10 mouse cellular contexts compared by ENCODE assay signal in the genomic region with DNA sequence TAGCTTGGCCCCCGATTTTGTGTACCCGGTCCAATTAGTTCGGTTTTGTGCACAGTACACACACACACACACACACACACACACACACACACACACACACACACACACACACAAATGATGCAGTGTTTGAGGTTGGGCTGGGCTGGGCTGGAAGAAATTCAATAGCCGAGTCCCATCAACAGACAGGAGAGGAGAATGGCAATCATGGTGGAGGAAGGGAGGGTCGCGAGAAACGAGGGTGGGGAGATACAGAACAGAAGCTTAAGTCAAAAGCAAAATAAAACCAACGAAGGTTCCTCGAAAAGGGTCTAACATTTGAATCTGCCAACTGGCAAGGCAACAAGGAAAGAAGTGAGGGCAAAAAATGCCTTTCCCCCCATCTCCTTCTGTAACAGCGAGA. TPM values are rescaled to one million over a fixed set of nuclear protein-coding genes. Genes with fewer than 3 reads are reported as not detected.
A peak's percentile ranks its signal among the peaks of the same experiment; 100 is the strongest.
DNase-seq lines count a peak whose midpoint lies in the region; ATAC-seq and TF ChIP-seq lines count a peak whose summit lies in the region.
"Had no signal": no experiment of that assay in that cellular context is flagged by ENCODE, and none has a peak within 500 bp of the region (broad histone marks: within the 10 kb centered on the region; RNA-seq: fewer than 3 reads in every experiment).

No protein-coding gene starts in this region.

- H3K4me3 ChIP-seq in lung, embryonic 14.5 days (ENCODE audit: low read depth, low read length), result no peak overlapping the region
- peak overlapping the region; percentile 52; the same call in 1 of the 2 replicates for H3K4me3 ChIP-seq in embryonic facial prominence, embryonic 15.5 days (replicated peaks)
- peak overlapping the region; percentile 57 for H3K4me3 ChIP-seq in stomach, embryonic 15.5 days (replicated peaks)
- no peak overlapping the region for H3K4me3 ChIP-seq in liver, postnatal 0 days (ENCODE audit: low read depth, low read length)

- TF ChIP-seq CTCF in lung, embryonic 14.5 days (IDR thresholded peaks at IDR 0.05; ENCODE audit: low read depth), result no peak
- TF ChIP-seq CTCF in liver, postnatal 0 days (IDR thresholded peaks at IDR 0.05; ENCODE audit: low read depth), result no peak

- 35% methylated on average over 10 of the region's 10 CpGs for WGBS in lung, embryonic 14.5 days
- WGBS in embryonic facial prominence, embryonic 15.5 days, result 24% methylated on average over 10 of the region's 10 CpGs
- WGBS in stomach, embryonic 15.5 days, result 30% methylated on average over 10 of the region's 10 CpGs
- 35% methylated on average over 10 of the region's 10 CpGs for WGBS in liver, postnatal 0 days (ENCODE audit: insufficient replicate concordance)

- ATAC-seq in lung, embryonic 14.5 days (ENCODE audit: insufficient read depth), result no peak
- no peak for ATAC-seq in embryonic facial prominence, embryonic 15.5 days (ENCODE audit: insufficient number of reproducible peaks, low FRiP score, low TSS enrichment, low read depth)
- no peak for ATAC-seq in stomach, embryonic 15.5 days (ENCODE audit: insufficient read depth, low FRiP score, low read depth)
- ATAC-seq in liver, postnatal 0 days, result no peak
- ATAC-seq: Patski had no signal

- no peaks in the 10 kb centered on the region for H3K9me3 ChIP-seq in lung, embryonic 14.5 days (ENCODE audit: low read depth, low read length)
- H3K9me3 ChIP-seq in embryonic facial prominence, embryonic 15.5 days (replicated peaks), result no peaks in the 10 kb centered on the region
- no peaks in the 10 kb centered on the region for H3K9me3 ChIP-seq in stomach, embryonic 15.5 days
- H3K9me3 ChIP-seq in liver, postnatal 0 days (ENCODE audit: low read length), result no peaks in the 10 kb centered on the region

- H3K9ac ChIP-seq in lung, embryonic 14.5 days, result no peak overlapping the region
- H3K9ac ChIP-seq in embryonic facial prominence, embryonic 15.5 days, result no peak overlapping the region
- H3K9ac ChIP-seq in stomach, embryonic 15.5 days, result no peak overlapping the region
- H3K9ac ChIP-seq in liver, postnatal 0 days (replicated peaks), result no peak overlapping the region

- intact Hi-C loops in left cerebral cortex, postnatal 4 days (cut with DNase I), result no loop called here

- no peak for TF ChIP-seq EP300 in liver, postnatal 0 days (IDR thresholded peaks at IDR 0.05; ENCODE audit: low read depth)

- H3K4me2 ChIP-seq in lung, embryonic 14.5 days, result 0 out of 2 replicates have a peak overlapping the region, but pooled peaks have one; percentile 10
- H3K4me2 ChIP-seq in embryonic facial prominence, embryonic 15.5 days (replicated peaks), result peak overlapping the region; percentile 92
- peak overlapping the region; percentile 89 for H3K4me2 ChIP-seq in stomach, embryonic 15.5 days
- H3K4me2 ChIP-seq in liver, postnatal 0 days (ENCODE audit: low read depth, low read length), result no peak overlapping the region

- 0 out of 2 replicates have a peak, but pooled peaks cover 6% of the 10 kb centered on the region for H3K27me3 ChIP-seq in lung, embryonic 14.5 days (ENCODE audit: insufficient read depth, low read length)
- 0 out of 2 replicates have a peak, but pooled peaks cover 2% of the 10 kb centered on the region for H3K27me3 ChIP-seq in embryonic facial prominence, embryonic 15.5 days
- H3K27me3 ChIP-seq in stomach, embryonic 15.5 days (replicated peaks), result no peaks in the 10 kb centered on the region
- H3K27me3 ChIP-seq in liver, postnatal 0 days (ENCODE audit: insufficient read depth, low read length), result 0 out of 2 replicates have a peak, but pooled peaks cover 3% of the 10 kb centered on the region

- no peak overlapping the region for H3K27ac ChIP-seq in lung, embryonic 14.5 days (ENCODE audit: low read depth)
- no peak overlapping the region for H3K27ac ChIP-seq in embryonic facial prominence, embryonic 15.5 days (replicated peaks)
- no peak overlapping the region for H3K27ac ChIP-seq in stomach, embryonic 15.5 days
- H3K27ac ChIP-seq in liver, postnatal 0 days (ENCODE audit: low read depth), result no peak overlapping the region

- H3K36me3 ChIP-seq in lung, embryonic 14.5 days (ENCODE audit: insufficient read depth), result no peaks in the 10 kb centered on the region
- H3K36me3 ChIP-seq in embryonic facial prominence, embryonic 15.5 days, result no peaks in the 10 kb centered on the region
- H3K36me3 ChIP-seq in stomach, embryonic 15.5 days, result no peaks in the 10 kb centered on the region
- H3K36me3 ChIP-seq in liver, postnatal 0 days (replicated peaks; ENCODE audit: insufficient read depth, low read length), result no peaks in the 10 kb centered on the region

- no peak for DNase-seq in lung, embryonic 14.5 days
- no peak for DNase-seq in lung, postnatal 10 days
- peak; percentile 42 for DNase-seq in left cerebral cortex, postnatal 4 days
- DNase-seq in natural killer cell, adult 2 months (ENCODE audit: low spot score in 2 of 2), result no peak
- no peak for DNase-seq in thymus, adult 18-20 months
- no peak for DNase-seq in liver, postnatal 0 days

- H3K4me1 ChIP-seq in lung, embryonic 14.5 days (ENCODE audit: insufficient read depth), result no peaks in the 10 kb centered on the region
- H3K4me1 ChIP-seq in embryonic facial prominence, embryonic 15.5 days, result 0 out of 2 replicates have a peak, but pooled peaks cover 5% of the 10 kb centered on the region
- no peaks in the 10 kb centered on the region for H3K4me1 ChIP-seq in stomach, embryonic 15.5 days
- H3K4me1 ChIP-seq in liver, postnatal 0 days (ENCODE audit: insufficient read depth), result no peaks in the 10 kb centered on the region

RNA-seq across cellular contexts. Expression of gene Gria4, which starts 1.6 kb away (rescaled TPM):
- polyA plus RNA-seq in lung, embryonic 14.5 days (2014; fragmentation: Nextera tagmentation; extraction: Ambion mirVana), result 0.64 and 0.89 TPM in 2 replicates
- 1.7 and 1.9 TPM in 2 replicates for polyA plus RNA-seq in embryonic facial prominence, embryonic 15.5 days (2015; fragmentation: Nextera tagmentation; extraction: Ambion mirVana)
- 10 to 100 TPM; 83.3 to 86.1 TPM for total RNA-seq in left cerebral cortex, postnatal 4 days (2021)
- polyA plus RNA-seq in stomach, embryonic 15.5 days (2015; fragmentation: Nextera tagmentation; extraction: Ambion mirVana), result 4.6 and 4.9 TPM in 2 replicates
- polyA plus RNA-seq in liver, postnatal 0 days (2015; fragmentation: Nextera tagmentation; extraction: Ambion mirVana), result 0.02 TPM in 1 of 2 replicates, not detected in the other
- total RNA-seq: neutrophil, adult 5-6 weeks had no signal

Comparison
In these comparisons a context has a peak if more than half of its experiments do, and no peak if none do; other contexts are left out.
1. H3K4me3 ChIP-seq: peak in embryonic facial prominence, embryonic 15.5 days (single experiment) and stomach, embryonic 15.5 days (single experiment); none in lung, embryonic 14.5 days (single experiment) and liver, postnatal 0 days (single experiment).